Mouse (Mus musculus) olfactory bulb, adult 2 months (tissue): ENCODE results near the gene Btbd3. TPM values are rescaled to one million over a fixed set of nuclear protein-coding genes. Genes with fewer than 3 reads are reported as not detected.

Source experiments
- H3K27ac ChIP-seq: fragments of 200-500 bp; 2 replicates; pipeline ENCODE4 v1.5.1; 2012; ENCODE audit warnings: low read depth, low read length; ENCODE audit not compliant: insufficient read depth
- H3K4me1 ChIP-seq: fragments of 200-500 bp; 2 replicates; pipeline ENCODE4 v1.6.1; 2012; ENCODE audit warnings: low read length; ENCODE audit not compliant: control insufficient read depth, insufficient read depth
- H3K4me3 ChIP-seq: fragments of 200-500 bp; 2 replicates; pipeline ENCODE4 v1.5.1; 2012; ENCODE audit warnings: mild to moderate bottlenecking, low read depth, low read length, moderate library complexity; ENCODE audit not compliant: insufficient read depth
- CTCF ChIP-seq: fragments of 200-500 bp; IDR thresholded peaks from 2 replicates; pipeline ENCODE4 v1.5.1; 2012; ENCODE audit warnings: low read depth, mild to moderate bottlenecking, low read length, moderate library complexity; ENCODE audit not compliant: insufficient read depth
- POLR2A ChIP-seq: fragments of 200-500 bp; IDR thresholded peaks from 2 replicates; pipeline ENCODE4 v1.6.1; 2012; ENCODE audit warnings: mild to moderate bottlenecking, low read depth, low read length, moderate library complexity; ENCODE audit not compliant: insufficient read depth
- WGBS: fragments of 180-500 bp; shearing (Covaris S2); methylation state at CpG from one replicate; pipeline ENCODE4 v1.1.7; 2018; 5-methylcytosine and 5-hydroxymethylcytosine counted together
- polyA plus RNA-seq: library from polyadenylated mRNA; stranded (reverse); fragments of >200 nt; gene quantifications from 2 replicates; pipeline ENCODE4 v1.2.4, GENCODE M21; 2012; ENCODE audit warnings: low replicate concordance; ENCODE audit not compliant: missing spikeins, insufficient read depth, insufficient read length

The Btbd3 gene
- polyA plus RNA-seq, 1 experiment: not detected

GRCm38 (mm10) chr2:138406703-138407102 lies 150.3 kb downstream of the Btbd3 start:
- Histone ChIP-seq H3K4me1 (no peaks in the 10 kb centered on the region), H3K27ac (no peak overlapping the region), H3K4me3 (no peak overlapping the region)
- TF ChIP-seq POLR2A (no peak), CTCF (no peak)

GRCm38 (mm10) chr2:138412537-138412936 lies 156.2 kb downstream of the Btbd3 start:
- Histone ChIP-seq H3K4me3 (no peak overlapping the region), H3K27ac (no peak overlapping the region), H3K4me1 (no peaks in the 10 kb centered on the region)
- 64% methylated on average over 5 of the region's 5 CpGs for WGBS
- TF ChIP-seq POLR2A (no peak), CTCF (no peak)

- WGBS: 91% methylated on average over 2 of the region's 2 CpGs
- no peak overlapping the region for H3K27ac ChIP-seq
- no peak overlapping the region for H3K4me3 ChIP-seq
- TF ChIP-seq CTCF (no peak), POLR2A (no peak)
- no peaks in the 10 kb centered on the region for H3K4me1 ChIP-seq
Observed at GRCm38 (mm10) chr2:138422321-138422720, 166.0 kb downstream of the Btbd3 start.

GRCm38 (mm10) chr2:138431991-138432390 lies 175.6 kb downstream of the Btbd3 start:
- H3K27ac ChIP-seq: no peak overlapping the region
- H3K4me3 ChIP-seq: no peak overlapping the region
- H3K4me1 ChIP-seq: no peaks in the 10 kb centered on the region
- WGBS: 52% methylated on average over 2 of the region's 2 CpGs
- TF ChIP-seq CTCF: no peak
- TF ChIP-seq POLR2A: no peak

- Histone ChIP-seq H3K4me3 (no peak overlapping the region), H3K4me1 (no peaks in the 10 kb centered on the region), H3K27ac (no peak overlapping the region)
- WGBS: 9% methylated on average over 3 of the region's 3 CpGs
- TF ChIP-seq CTCF (no peak), POLR2A (no peak)
Observed at GRCm38 (mm10) chr2:138446466-138446865, 190.1 kb downstream of the Btbd3 start.

GRCm38 (mm10) chr2:138446943-138447342 lies 190.6 kb downstream of the Btbd3 start:
- 76% methylated on average over 7 of the region's 7 CpGs for WGBS
- Histone ChIP-seq H3K27ac (no peak overlapping the region), H3K4me3 (no peak overlapping the region), H3K4me1 (no peaks in the 10 kb centered on the region)
- TF ChIP-seq POLR2A (no peak), CTCF (no peak)

GRCm38 (mm10) chr2:138447681-138448080 lies 191.3 kb downstream of the Btbd3 start:
- no peaks in the 10 kb centered on the region for H3K4me1 ChIP-seq
- WGBS: 90% methylated on average over 3 of the region's 3 CpGs
- H3K4me3 ChIP-seq: no peak overlapping the region
- H3K27ac ChIP-seq: no peak overlapping the region
- TF ChIP-seq POLR2A: no peak
- TF ChIP-seq CTCF: no peak

- TF ChIP-seq POLR2A (no peak), CTCF (no peak)
- H3K4me1 ChIP-seq: no peaks in the 10 kb centered on the region
- no peak overlapping the region for H3K27ac ChIP-seq
- H3K4me3 ChIP-seq: no peak overlapping the region
- 84% methylated on average over 22 of the region's 22 CpGs for WGBS
Observed at GRCm38 (mm10) chr2:138468046-138468572, 211.7 kb downstream of the Btbd3 start.

GRCm38 (mm10) chr2:138473407-138473806 lies 217.0 kb downstream of the Btbd3 start:
- TF ChIP-seq CTCF (no peak), POLR2A (no peak)
- 55% methylated on average over 5 of the region's 5 CpGs for WGBS

GRCm38 (mm10) chr2:138476486-138476885 lies 220.1 kb downstream of the Btbd3 start:
- Histone ChIP-seq H3K27ac (no peak overlapping the region), H3K4me3 (no peak overlapping the region), H3K4me1 (no peaks in the 10 kb centered on the region)
- WGBS: 45% methylated on average over 3 of the region's 3 CpGs
- TF ChIP-seq POLR2A: no peak
- no peak for TF ChIP-seq CTCF

More at GRCm38 (mm10) chr2:138473407-138473806, 217.0 kb downstream of the Btbd3 start:
- no peak overlapping the region for H3K4me3 ChIP-seq
- no peak overlapping the region for H3K27ac ChIP-seq
- no peaks in the 10 kb centered on the region for H3K4me1 ChIP-seq
